23 mouse cellular contexts compared by ENCODE assay signal in the genomic region with DNA sequence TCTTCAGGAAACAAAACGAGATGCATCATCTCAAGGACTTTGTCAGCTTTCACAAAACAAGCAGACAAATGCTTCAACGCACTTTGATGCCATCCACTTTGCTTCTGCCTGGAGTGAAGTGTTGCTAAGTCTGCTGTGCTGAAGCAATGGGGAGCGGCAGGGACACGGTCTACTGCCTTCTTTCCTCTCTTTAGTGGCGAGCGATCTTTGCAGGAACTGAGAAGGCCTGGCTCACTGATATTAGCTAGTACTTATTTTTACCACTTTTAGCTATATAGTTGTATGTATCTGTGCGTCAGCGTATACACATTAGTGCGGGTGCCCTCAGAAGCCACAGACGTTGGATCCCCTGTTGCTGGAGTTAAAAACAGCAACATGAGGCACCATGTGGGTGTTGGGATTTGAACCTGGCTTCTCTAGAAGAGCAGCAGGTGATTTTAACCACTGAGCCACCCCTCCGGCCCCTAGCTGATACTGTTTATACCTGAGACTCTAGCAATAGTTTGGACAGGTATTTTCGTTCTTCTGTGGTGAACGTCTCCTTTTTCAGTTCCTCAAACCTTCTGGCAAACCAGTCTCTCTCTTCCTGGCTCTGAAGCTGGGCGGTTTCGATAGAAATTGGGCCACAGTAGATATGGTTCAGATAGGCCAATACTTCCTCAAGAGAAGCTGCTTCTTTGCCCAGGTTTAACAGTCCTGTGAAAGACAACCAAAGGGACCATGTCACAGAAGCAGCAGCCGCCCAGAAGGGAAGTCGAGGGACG. TPM values are rescaled to one million over a fixed set of nuclear protein-coding genes. Genes with fewer than 3 reads are reported as not detected.
DNase-seq lines count a peak whose midpoint lies in the region; ATAC-seq and TF ChIP-seq lines count a peak whose summit lies in the region.
"Had no signal": no experiment of that assay in that cellular context is flagged by ENCODE, and none has a peak within 500 bp of the region (broad histone marks: within the 10 kb centered on the region; RNA-seq: fewer than 3 reads in every experiment).

No protein-coding gene starts in this region.

- peak overlapping the region; percentile 19; the same call in 1 of the 2 replicates for H3K27ac ChIP-seq in intestine, embryonic 14.5 days (ENCODE audit: low read depth)
- H3K27ac ChIP-seq in intestine, postnatal 0 days (ENCODE audit: low read depth, low read length) = no peak overlapping the region
- H3K27ac ChIP-seq: embryonic facial prominence, embryonic 10.5 days; forebrain, embryonic 13.5 days; heart, embryonic 15.5 days; liver, embryonic 12.5 days had no signal

- H3K9me3 ChIP-seq in intestine, embryonic 14.5 days (ENCODE audit: control insufficient read depth, low read length) = no peaks in the 10 kb centered on the region
- no peaks in the 10 kb centered on the region for H3K9me3 ChIP-seq in intestine, postnatal 0 days (ENCODE audit: control insufficient read depth)
- H3K9me3 ChIP-seq: embryonic facial prominence, embryonic 10.5 days; forebrain, embryonic 13.5 days; heart, embryonic 15.5 days; liver, embryonic 12.5 days had no signal

- no peak overlapping the region for H3K9ac ChIP-seq in intestine, embryonic 14.5 days (ENCODE audit: low read length)
- H3K9ac ChIP-seq in intestine, postnatal 0 days (ENCODE audit: low read depth, low read length) = no peak overlapping the region
- H3K9ac ChIP-seq: forebrain, embryonic 13.5 days; heart, embryonic 15.5 days; liver, embryonic 12.5 days; lung, embryonic 14.5 days had no signal

- no peak for DNase-seq in intestine, embryonic 14.5 days (ENCODE audit: low spot score)
- DNase-seq in B cell, adult 2 months = peak; percentile 70 to 71
- DNase-seq in cerebellum, adult 9-10 months = no peak
- DNase-seq in heart, postnatal 25 days (ENCODE audit: low spot score) = no peak
- DNase-seq in liver = no peak
- DNase-seq: adrenal gland, adult 8-10 months; cerebellum, postnatal 10 days; gastrocnemius, postnatal 10 days; kidney, postnatal 4 days; layer of hippocampus, adult 9-11 months; lung, embryonic 14.5 days; midbrain, embryonic 14.5 days; right cerebral cortex, postnatal 14 days; thymus, adult 18-20 months; thymus, postnatal 4 days had no signal

- TF ChIP-seq CTCF in intestine, postnatal 0 days (IDR thresholded peaks at IDR 0.05; ENCODE audit: low read depth) = no peak

- H3K27me3 ChIP-seq in intestine, embryonic 14.5 days (replicated peaks; ENCODE audit: control insufficient read depth, insufficient read depth, low read length) = no peaks in the 10 kb centered on the region
- H3K27me3 ChIP-seq in intestine, postnatal 0 days (replicated peaks; ENCODE audit: control insufficient read depth, insufficient read depth, low read length) = no peaks in the 10 kb centered on the region
- H3K27me3 ChIP-seq: forebrain, embryonic 13.5 days; heart, embryonic 15.5 days; liver, embryonic 12.5 days had no signal

- H3K36me3 ChIP-seq in intestine, embryonic 14.5 days (ENCODE audit: control insufficient read depth, insufficient read depth, low read length) = 0 out of 2 replicates have a peak, but pooled peaks cover 11% of the 10 kb centered on the region
- no peaks in the 10 kb centered on the region for H3K36me3 ChIP-seq in intestine, postnatal 0 days (ENCODE audit: control insufficient read depth, insufficient read depth)
- H3K36me3 ChIP-seq: heart, embryonic 15.5 days had no signal

- no peak for ATAC-seq in intestine, embryonic 14.5 days (replicated peaks; ENCODE audit: low FRiP score, low TSS enrichment, low read depth)
- ATAC-seq in intestine, postnatal 0 days = no peak
- peak; percentile 72 to 82 for ATAC-seq in hematopoietic stem cell, adult 5-6 weeks (replicated peaks in 1 of 2; ENCODE audit: insufficient read depth in 1 of 2, low FRiP score in 2 of 2, low TSS enrichment in 1 of 2, low read depth in 1 of 2, poor library complexity in 2 of 2, severe bottlenecking in 2 of 2)
- ATAC-seq in neutrophil, adult 5-6 weeks (ENCODE audit: extremely low read depth, insufficient number of reproducible peaks, low FRiP score, poor library complexity, severe bottlenecking) = peak; percentile 77
- ATAC-seq: forebrain, embryonic 13.5 days; liver, embryonic 12.5 days had no signal

- intact Hi-C loops in heart, postnatal 25 days (cut with DNase I) = no loop called here

- no peak overlapping the region for H3K4me3 ChIP-seq in intestine, embryonic 14.5 days (ENCODE audit: low read depth, low read length)
- H3K4me3 ChIP-seq in intestine, postnatal 0 days (ENCODE audit: low read depth, low read length) = no peak overlapping the region
- H3K4me3 ChIP-seq: embryonic facial prominence, embryonic 10.5 days; forebrain, embryonic 13.5 days; heart, embryonic 15.5 days; liver, embryonic 12.5 days; myocyte had no signal

- 88% methylated on average over 18 of the region's 18 CpGs for WGBS in intestine, embryonic 14.5 days
- whole genome bisulfite sequencing in intestine, postnatal 0 days = 75% methylated on average over 18 of the region's 18 CpGs

- no peak overlapping the region for H3K4me2 ChIP-seq in intestine, embryonic 14.5 days (ENCODE audit: low read length)
- H3K4me2 ChIP-seq in intestine, postnatal 0 days (replicated peaks; ENCODE audit: low read depth) = no peak overlapping the region
- H3K4me2 ChIP-seq: forebrain, embryonic 13.5 days; heart, embryonic 15.5 days; liver, embryonic 12.5 days; lung, embryonic 14.5 days had no signal

- no peaks in the 10 kb centered on the region for H3K4me1 ChIP-seq in intestine, embryonic 14.5 days (replicated peaks; ENCODE audit: control insufficient read depth, insufficient read depth, low read length)
- peaks cover 3% of the 10 kb centered on the region; the same call in 1 of the 2 replicates for H3K4me1 ChIP-seq in intestine, postnatal 0 days (replicated peaks; ENCODE audit: control insufficient read depth, insufficient read depth, low read length)
- H3K4me1 ChIP-seq: embryonic facial prominence, embryonic 10.5 days; forebrain, embryonic 13.5 days; heart, embryonic 15.5 days; liver, embryonic 12.5 days had no signal

RNA-seq across cellular contexts. Expression of gene Dhtkd1, which starts 12.1 kb away (rescaled TPM):
- polyA plus RNA-seq in intestine, embryonic 14.5 days (2014; fragmentation: Nextera tagmentation; extraction: Ambion mirVana) = 3.6 and 4.7 TPM in 2 replicates
- polyA plus RNA-seq in intestine, postnatal 0 days (2015; fragmentation: Nextera tagmentation; extraction: Ambion mirVana) = 0.26 and 0.27 TPM in 2 replicates
- 0.69 and 0.89 TPM in 2 replicates for total RNA-seq in hematopoietic stem cell, adult 5-6 weeks (2017)
- 0.35 and 0.37 TPM in 2 replicates for total RNA-seq in neutrophil, adult 5-6 weeks (2017)
- 1 to 10 TPM; 5.1 to 5.5 TPM for total RNA-seq in heart, postnatal 25 days (2021)

RNA-seq across cellular contexts. Expression of gene Upf2, which starts 20.8 kb away (rescaled TPM):
- 11.5 and 13.1 TPM in 2 replicates for polyA plus RNA-seq in intestine, embryonic 14.5 days (2014; fragmentation: Nextera tagmentation; extraction: Ambion mirVana)
- polyA plus RNA-seq in intestine, postnatal 0 days (2015; fragmentation: Nextera tagmentation; extraction: Ambion mirVana) = 5.1 and 5.2 TPM in 2 replicates
- 46.3 and 59.5 TPM in 2 replicates for total RNA-seq in hematopoietic stem cell, adult 5-6 weeks (2017)
- total RNA-seq in neutrophil, adult 5-6 weeks (2017) = 62.4 and 76.5 TPM in 2 replicates
- total RNA-seq in heart, postnatal 25 days (2021) = 10 to 100 TPM; 12.9 to 14.3 TPM

RNA-seq across cellular contexts. Expression of gene Sec61a2, which starts 35.2 kb away (rescaled TPM):
- 77.9 and 87.3 TPM in 2 replicates for polyA plus RNA-seq in intestine, embryonic 14.5 days (2014; fragmentation: Nextera tagmentation; extraction: Ambion mirVana)
- 17.4 and 17.5 TPM in 2 replicates for polyA plus RNA-seq in intestine, postnatal 0 days (2015; fragmentation: Nextera tagmentation; extraction: Ambion mirVana)
- total RNA-seq in hematopoietic stem cell, adult 5-6 weeks (2017) = 23.4 and 24.8 TPM in 2 replicates
- total RNA-seq in neutrophil, adult 5-6 weeks (2017) = 13.0 and 16.5 TPM in 2 replicates
- total RNA-seq in heart, postnatal 25 days (2021) = 10 to 100 TPM; 13.9 to 14.1 TPM

Comparison
In these comparisons a context has a peak if more than half of its experiments do, and no peak if none do; other contexts are left out.
1. ATAC-seq: peak in hematopoietic stem cell, adult 5-6 weeks (2 of 2) and neutrophil, adult 5-6 weeks (single experiment); none in intestine, embryonic 14.5 days (single experiment) and intestine, postnatal 0 days (single experiment).
2. DNase-seq: peak in B cell, adult 2 months (2 of 2); none in intestine, embryonic 14.5 days (single experiment), cerebellum, adult 9-10 months (single experiment), heart, postnatal 25 days (single experiment) and liver (single experiment).